Mouse (Mus musculus) forebrain, embryonic 15.5 days (tissue): ENCODE measurements at regions not wholly inside any gene's neighbourhood (a gene's known extent, or its start where the extent isn't known, plus 50 kb on each side); places are given as distances from the start of the nearest gene placed in this dataset.

Experiments used
- ATAC-seq: fragments of 200-750 bp; cut with Nextera tagmentation; replicated peaks from 2 replicates; pipeline ENCODE4 v1.8.0; 2017; ENCODE audit warnings: mild to moderate bottlenecking, moderate TSS enrichment, moderate library complexity
- H3K27ac ChIP-seq: fragments of 300-500 bp; sonication (generic); replicated peaks from 2 replicates; pipeline ENCODE4 v1.5.1; 2015; ENCODE audit warnings: mild to moderate bottlenecking, inconsistent platforms
- H3K27me3 ChIP-seq: fragments of 300-500 bp; sonication (generic); 2 replicates; pipeline ENCODE4 v1.6.1; 2015; ENCODE audit warnings: inconsistent platforms
- H3K36me3 ChIP-seq: fragments of 300-500 bp; sonication (generic); 2 replicates; pipeline ENCODE4 v1.6.1; 2015; ENCODE audit warnings: mild to moderate bottlenecking, inconsistent platforms
- H3K4me1 ChIP-seq: fragments of 300-500 bp; sonication (generic); 2 replicates; pipeline ENCODE4 v1.6.1; 2015; ENCODE audit warnings: inconsistent platforms
- H3K4me2 ChIP-seq: fragments of 300-500 bp; sonication (generic); replicated peaks from 2 replicates; pipeline ENCODE4 v1.6.1; 2015; ENCODE audit warnings: mild to moderate bottlenecking, inconsistent platforms
- H3K4me3 ChIP-seq: fragments of 300-500 bp; sonication (generic); 2 replicates; pipeline ENCODE4 v1.5.1; 2015; ENCODE audit warnings: mild to moderate bottlenecking, inconsistent platforms
- H3K9ac ChIP-seq: fragments of 300-500 bp; sonication (generic); replicated peaks from 2 replicates; pipeline ENCODE4 v1.6.1; 2015; ENCODE audit warnings: mild to moderate bottlenecking, inconsistent platforms
- H3K9me3 ChIP-seq: fragments of 300-500 bp; sonication (generic); 2 replicates; pipeline ENCODE4 v1.6.1; 2016; ENCODE audit warnings: inconsistent platforms
- WGBS: fragments of 180-500 bp; shearing (Covaris S2); methylation state at CpG from one replicate; pipeline ENCODE4 v1.1.7; 2015; ENCODE audit warnings: mixed read lengths; 5-methylcytosine and 5-hydroxymethylcytosine counted together

GRCm38 (mm10) chrX:39189417-39189816, 156.7 kb upstream of the Cypt15 start:
- H3K4me3 ChIP-seq = no peak overlapping the region
- 62% methylated on average over 3 of the region's 3 CpGs for WGBS
- no peaks in the 10 kb centered on the region for H3K9me3 ChIP-seq
- no peak overlapping the region for H3K4me2 ChIP-seq
- ATAC-seq = no peak
- no peaks in the 10 kb centered on the region for H3K36me3 ChIP-seq
- no peaks in the 10 kb centered on the region for H3K4me1 ChIP-seq
- H3K27me3 ChIP-seq = no peaks in the 10 kb centered on the region
- no peak overlapping the region for H3K9ac ChIP-seq
- H3K27ac ChIP-seq = no peak overlapping the region

GRCm38 (mm10) chrX:39229683-39230082, 116.4 kb upstream of the Cypt15 start:
- no peak overlapping the region for H3K9ac ChIP-seq
- no peaks in the 10 kb centered on the region for H3K36me3 ChIP-seq
- ATAC-seq = peak; percentile 89
- no peak overlapping the region for H3K4me2 ChIP-seq
- no peaks in the 10 kb centered on the region for H3K27me3 ChIP-seq
- H3K9me3 ChIP-seq = no peaks in the 10 kb centered on the region
- 61% methylated on average over 4 of the region's 4 CpGs for WGBS
- no peak overlapping the region for H3K4me3 ChIP-seq
- H3K4me1 ChIP-seq = no peaks in the 10 kb centered on the region
- H3K27ac ChIP-seq = no peak overlapping the region

GRCm38 (mm10) chrX:39250148-39250725, 95.8 kb upstream of the Cypt15 start:
- Histone ChIP-seq H3K27me3 (no peaks in the 10 kb centered on the region), H3K4me1 (no peaks in the 10 kb centered on the region), H3K36me3 (no peaks in the 10 kb centered on the region), H3K9ac (no peak overlapping the region), H3K4me2 (no peak overlapping the region), H3K27ac (no peak overlapping the region), H3K9me3 (no peaks in the 10 kb centered on the region), H3K4me3 (no peak overlapping the region)
- 67% methylated on average over 4 of the region's 4 CpGs for WGBS
- ATAC-seq = no peak
